Mouse (Mus musculus): Measurements from ENCODE around the gene Zfp235. TPM values are rescaled to one million over a fixed set of nuclear protein-coding genes. Genes with fewer than 3 reads are reported as not detected.
A peak's percentile ranks its signal among the peaks of the same experiment; 100 is the strongest.

Gene Zfp235
- total RNA-seq (2021): 11.1 and 11.3 TPM in 2 replicates
- long read RNA-seq, partial matches to known transcripts: 0 of 8 reads
- long read RNA-seq, other reads (novel, unspliced or antisense): 3 of 8 reads

GRCm38 (mm10) chr7:24133996-24134828 lies at the start of gene Zfp235:
Gene Zfp235, plus strand, starts transcription at chr7:24134169.
- peak; percentile 80 for DNase-seq

DNA sequence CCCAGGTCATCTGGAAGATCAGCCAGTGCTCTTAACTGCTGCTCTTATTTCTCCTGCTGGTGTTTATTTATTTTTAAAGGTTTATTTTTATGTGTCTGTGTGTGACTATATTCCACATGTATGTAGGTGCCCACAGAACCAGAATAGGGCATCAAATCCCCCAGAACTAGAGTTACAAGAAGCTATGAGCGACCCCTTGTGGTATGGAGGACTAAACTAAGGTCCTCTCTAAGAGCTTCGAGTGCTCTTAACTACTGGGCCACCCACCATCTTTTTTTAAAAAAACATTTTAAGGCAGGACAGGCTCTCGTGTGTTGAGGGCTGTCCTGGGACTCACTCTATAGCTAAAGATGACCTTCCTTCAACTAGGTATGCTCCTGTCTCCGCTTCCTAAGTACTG lies 47.1 kb upstream of the Zfp235 start:
- no peak for DNase-seq

DNA sequence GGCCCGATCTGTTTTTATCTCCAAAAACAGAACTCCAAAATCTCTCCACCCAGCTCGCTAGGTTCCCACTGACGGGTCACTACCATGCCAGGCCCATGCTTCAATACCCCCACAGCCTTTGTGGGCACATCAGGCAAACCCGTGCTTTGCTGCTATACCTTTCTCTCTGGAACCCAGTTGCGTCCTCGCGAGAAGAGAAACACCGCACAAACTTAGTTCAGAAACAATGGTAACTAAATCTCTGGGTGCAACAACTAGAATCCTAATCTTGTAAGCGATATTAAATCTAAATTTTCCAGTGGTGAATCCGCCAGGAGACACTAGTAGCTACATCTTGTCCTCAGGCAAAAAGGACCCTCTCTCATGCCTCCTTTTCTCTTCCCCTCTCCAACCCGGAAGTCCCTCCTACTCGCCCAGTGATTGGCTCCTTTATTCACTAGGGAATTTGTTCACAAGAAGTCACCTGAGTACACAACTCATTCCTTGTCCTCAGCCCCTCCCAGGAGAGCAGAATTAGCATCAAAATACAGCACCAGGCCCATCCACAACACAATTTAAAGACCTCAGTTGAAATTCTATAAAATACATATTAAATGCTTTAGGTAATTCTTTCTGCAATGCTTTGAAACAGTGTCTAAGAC lies 46.4 kb upstream of the Zfp235 start:
- no peak for DNase-seq

DNA sequence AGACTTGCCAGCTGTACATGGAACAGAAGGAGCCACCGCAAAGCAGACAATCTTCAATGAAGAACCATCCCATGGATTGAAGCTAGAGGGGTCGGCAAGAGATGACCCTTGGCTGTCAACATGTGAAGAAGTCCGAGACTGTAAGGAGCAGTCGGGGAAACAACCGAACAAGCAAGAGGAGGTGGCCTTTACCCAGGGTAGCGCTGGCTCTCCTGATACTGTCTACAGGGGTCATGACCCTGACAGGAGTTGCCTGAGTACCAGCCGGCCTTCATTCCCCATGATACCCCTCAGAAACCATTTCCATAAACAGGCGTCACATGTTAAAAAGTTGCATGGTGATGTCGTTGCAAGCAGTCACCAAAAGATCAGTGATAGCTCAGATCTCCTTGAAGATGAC lies 29.6 kb upstream of the Zfp235 start:
- no peak for DNase-seq

DNA sequence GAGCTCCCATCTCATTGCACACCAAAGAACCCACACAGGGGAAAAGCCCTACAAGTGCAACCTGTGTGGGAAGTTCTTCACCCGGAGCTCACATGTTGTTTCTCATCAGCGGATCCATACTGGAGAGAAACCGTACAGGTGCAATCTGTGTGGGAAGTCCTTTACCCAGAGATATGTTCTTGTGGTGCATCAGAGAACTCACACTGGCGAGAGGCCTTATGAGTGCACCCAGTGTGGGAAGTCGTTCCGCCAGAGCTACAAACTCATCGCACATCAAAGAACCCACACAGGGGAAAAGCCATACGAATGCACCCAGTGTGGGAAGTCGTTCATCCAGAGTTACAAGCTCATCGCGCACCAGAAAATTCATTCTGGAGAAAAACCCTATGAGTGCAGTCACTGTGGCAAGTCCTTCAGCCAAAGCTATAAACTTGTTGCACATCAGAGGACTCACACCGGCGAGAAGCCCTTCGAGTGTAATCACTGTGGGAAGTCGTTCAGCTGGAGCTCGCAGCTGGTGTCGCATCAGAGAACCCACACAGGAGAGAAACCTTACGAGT lies 28.7 kb upstream of the Zfp235 start:
- no peak for DNase-seq

DNA sequence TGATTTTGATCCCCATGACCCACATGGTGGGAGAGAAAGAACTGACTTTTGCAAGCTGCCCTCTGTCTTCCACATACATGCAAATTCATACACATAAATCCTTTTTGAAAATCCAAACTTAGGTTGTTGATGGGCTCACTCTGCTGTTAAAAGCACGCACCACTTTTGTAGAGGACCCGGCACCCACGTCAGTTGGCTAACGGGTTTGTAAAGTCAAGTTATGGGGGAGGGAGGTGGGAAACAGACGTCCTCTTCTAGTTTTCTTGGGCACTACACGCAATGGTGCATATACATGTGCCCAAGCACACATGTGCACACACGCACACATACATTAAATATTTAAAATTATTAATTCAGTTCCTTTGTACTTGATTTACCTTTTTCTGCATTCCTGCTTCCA lies 23.1 kb upstream of the Zfp235 start:
- DNase-seq: no peak

DNA sequence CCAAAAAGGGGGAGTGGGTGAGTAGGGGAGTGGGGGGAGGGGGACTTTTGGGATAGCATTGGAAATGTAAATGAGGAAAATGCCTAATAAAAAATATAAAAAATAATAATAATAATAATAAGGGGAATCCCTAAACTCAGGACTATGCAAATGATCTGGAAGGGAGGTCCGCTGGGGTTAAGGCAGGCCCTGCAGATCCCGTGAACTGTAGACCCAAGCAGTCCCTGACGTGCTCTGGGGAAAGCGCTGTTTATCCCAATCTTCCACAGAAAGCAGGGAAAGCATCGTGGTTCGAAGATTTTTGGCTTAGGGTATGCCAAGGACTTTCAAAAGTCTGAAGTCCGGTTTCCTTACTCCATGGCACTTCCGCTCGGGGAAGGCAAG lies 22.2 kb upstream of the Zfp235 start:
- no peak for DNase-seq

GRCm38 (mm10) chr7:24112156-24112856 lies 21.7 kb upstream of the Zfp235 start, which contains the start of gene Zfp112:
Gene Zfp112, plus strand, starts transcription at chr7:24112314.
- DNase-seq: peak; percentile 66

DNA sequence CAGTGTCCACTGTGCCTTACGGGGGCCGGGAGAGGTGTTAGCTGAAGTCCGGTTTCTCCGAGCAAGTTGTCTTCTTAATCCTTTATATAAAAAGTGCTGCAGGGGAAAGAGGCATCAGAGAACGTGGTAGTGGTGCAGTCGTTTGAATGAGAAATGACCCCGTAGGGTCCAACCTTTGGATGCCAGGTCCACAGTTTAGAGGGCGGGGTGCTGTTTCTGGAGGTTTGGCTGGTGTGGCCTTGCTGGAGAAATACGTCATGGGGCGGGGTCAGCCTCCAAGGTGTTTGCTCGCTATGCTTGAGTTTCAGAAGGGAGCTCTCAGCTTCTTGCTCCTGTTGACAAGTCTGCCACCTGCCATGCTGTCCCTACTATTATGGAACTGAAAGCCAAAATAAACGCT lies 21.0 kb upstream of the Zfp235 start:
- DNase-seq: peak; percentile 57

GRCm38 (mm10) chr7:24116655-24117054 lies 17.3 kb upstream of the Zfp235 start:
- no peak for DNase-seq

GRCm38 (mm10) chr7:24133425-24133995 lies 459 bp upstream of the Zfp235 start:
- DNase-seq: no peak

DNA sequence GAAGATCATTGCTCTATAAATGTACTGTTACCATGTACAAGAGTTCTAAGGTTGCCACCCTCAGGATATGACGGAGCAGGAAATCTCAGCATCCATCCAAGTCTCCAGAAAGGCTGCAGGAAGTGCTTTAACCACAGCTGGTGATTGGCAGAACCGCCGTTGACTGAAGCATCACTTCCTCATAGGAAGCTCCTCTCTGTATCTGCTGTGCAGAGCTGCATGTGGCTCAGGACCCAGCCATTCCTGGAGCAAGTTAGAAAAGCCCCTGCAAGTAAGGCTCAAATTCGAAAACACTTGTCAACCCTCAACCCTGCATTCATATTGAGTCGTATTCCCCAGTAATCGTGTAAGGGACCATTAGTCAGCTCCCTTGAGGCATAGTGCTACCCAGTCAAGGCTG lies 8.6 kb downstream of the Zfp235 start:
- no peak for DNase-seq

- no peak for DNase-seq
Measured at GRCm38 (mm10) chr7:24153272-24153671, 19.3 kb downstream of the Zfp235 start.

DNA sequence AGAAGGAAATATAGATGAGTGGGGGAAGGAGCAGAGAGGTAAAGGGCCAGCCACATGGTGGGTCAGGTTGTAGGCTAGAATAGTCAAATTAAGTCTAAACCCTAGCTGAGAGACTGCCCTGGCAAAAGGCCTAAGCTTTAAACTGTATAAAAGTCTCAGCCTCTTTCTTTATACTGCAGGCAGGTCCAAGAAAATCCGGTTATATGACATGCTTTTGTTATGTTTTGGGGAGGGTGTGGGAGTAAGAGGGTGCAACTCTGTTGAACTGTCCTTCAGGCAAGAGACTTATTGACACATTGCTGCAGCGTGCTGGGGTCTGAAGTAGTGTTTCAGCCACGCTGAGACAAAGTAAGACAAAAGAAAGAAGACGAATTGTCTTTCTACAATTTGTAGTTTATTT lies 38.2 kb downstream of the Zfp235 start:
- no peak for DNase-seq

DNA sequence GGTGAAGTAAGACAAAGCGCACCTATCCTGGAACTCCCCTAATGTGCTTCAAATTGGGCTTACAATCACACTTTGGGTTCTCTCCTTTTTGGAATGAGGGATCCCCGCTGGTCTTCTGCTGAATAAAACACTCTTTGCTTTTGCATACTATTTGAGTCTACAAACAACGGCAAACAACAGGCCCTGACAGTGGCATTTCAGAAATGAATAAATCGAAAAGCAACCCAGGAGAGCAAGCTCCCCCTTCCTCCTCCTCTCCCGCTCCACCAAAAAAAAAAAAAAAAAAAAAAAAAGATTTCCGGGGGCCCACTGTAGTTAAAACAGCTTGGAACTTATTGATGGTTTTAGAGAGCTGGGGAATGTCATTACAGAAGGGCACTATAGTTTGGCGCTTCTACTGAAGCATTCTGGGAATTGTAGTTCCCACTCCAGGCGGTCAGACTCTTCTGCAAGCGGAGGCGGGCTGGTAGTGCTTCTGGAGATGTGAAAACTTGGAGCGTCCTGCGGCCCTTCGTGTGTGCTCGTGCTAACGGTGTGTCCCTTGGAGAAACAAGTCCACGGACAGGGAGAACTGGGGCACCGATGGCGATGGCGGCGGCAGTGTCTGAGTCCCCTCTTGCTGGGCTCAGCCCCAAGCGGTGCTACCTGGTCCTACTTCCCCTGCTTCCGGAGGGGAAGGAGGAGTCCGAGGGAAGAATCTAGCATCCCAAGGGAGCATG lies 40.8 kb downstream of the Zfp235 start, which contains the start of gene Zfp114:
Gene Zfp114, plus strand, starts transcription at position 443 of the 719 bp plus-strand sequence.
- DNase-seq: peak; percentile 44

- DNase-seq: no peak
Measured at GRCm38 (mm10) chr7:24175337-24175711, 41.4 kb downstream of the Zfp235 start.

DNA sequence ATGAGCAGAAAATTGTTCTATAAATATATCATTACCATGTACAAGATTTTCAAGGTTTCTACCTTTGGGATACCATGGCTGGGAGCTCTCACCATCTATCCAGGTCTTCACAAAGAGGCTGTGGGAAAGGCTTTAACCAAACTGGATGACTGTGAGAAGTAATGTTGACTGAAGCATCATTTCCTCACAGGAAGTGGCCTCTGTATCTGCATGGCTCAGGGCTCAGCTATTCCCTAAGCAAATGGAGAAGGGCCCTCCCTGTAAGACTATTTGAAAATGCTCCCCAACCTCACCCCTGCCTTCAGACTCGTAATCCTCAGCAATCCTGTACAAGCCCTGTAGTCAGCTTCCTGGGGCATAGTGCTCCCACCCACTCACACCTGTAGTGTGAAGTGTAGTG lies 53.6 kb downstream of the Zfp235 start:
- DNase-seq: no peak

- DNase-seq: no peak
Measured at GRCm38 (mm10) chr7:24188901-24189570, 55.1 kb downstream of the Zfp235 start.

GRCm38 (mm10) chr7:24189571-24189944 lies 55.6 kb downstream of the Zfp235 start:
- DNase-seq: no peak

DNA sequence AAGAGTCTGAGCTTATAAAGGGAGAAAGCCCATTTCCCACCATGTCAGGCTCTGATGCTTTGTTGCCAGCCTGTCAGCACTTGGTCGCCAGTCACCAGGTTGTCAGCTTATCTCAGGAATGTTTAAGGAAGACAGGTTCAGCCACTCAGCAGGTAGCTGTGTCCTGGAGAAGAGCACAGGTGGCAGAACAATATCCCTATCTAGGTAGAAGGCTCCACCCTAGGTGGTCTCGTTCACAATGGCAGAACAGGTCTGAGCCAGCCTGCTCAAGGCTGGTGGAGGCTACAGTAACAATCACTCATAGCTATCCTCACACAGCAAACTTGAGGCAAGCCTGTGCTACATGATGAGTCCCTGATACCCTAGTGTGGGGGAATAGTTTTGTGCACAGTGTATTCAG lies 57.4 kb downstream of the Zfp235 start:
- DNase-seq: no peak
